Mouse (Mus musculus) thymus, adult 18-20 months (tissue): Measurements from ENCODE around the gene Cpb2.

Experiments
- DNase-seq, 2 experiments: peaks; one replicate each; pipeline ENCODE4 v3.0.0; 2022; ENCODE audit warnings: mixed read lengths in 2 of 2

Gene Cpb2

DNA sequence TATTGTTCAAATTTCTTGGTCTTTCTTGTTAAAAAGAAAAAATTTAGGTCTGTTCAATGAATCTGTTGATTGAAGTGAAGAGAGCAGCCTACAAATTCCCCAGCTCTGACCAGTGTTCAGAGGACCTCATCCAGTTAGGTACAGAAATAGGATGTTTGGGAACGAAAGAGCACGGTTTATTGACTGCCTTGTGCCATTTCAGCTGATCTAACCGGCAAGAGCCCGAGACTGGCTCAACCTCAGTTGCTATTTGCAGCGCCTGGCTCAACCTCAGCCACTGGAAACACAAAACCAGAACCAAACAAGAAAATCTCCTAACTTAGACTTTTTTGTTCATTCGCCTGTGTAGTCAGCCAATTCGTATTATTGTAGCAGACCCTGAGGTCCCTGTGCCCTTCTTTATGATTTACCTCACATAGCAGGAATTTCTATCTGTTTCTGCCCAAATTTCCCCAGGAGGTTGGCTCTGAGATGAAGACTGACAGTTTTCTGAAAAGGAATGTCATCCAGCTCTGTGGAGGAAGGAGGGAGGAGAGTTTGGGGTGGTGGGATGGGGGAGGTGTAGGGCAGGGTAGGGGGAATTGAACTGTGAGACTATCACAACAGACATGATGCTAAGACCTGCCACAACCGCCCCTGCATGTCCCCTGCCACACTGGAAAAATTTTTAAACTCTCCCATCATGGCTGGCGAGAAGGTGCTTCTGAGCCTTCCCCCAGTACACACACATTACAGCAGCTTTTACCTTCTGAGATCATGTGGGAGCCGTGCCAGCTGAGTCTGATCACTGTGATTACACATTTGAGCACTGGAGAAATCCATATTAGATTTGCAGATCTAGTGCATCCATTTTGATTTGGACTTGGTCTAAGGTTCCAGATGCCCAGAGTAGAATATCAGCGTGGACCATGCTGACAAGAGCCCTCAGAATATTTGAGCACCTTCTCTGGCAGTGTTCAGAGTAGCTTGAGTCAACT is 4.2 kb downstream of the Cpb2 start:
- no peak for DNase-seq

DNA sequence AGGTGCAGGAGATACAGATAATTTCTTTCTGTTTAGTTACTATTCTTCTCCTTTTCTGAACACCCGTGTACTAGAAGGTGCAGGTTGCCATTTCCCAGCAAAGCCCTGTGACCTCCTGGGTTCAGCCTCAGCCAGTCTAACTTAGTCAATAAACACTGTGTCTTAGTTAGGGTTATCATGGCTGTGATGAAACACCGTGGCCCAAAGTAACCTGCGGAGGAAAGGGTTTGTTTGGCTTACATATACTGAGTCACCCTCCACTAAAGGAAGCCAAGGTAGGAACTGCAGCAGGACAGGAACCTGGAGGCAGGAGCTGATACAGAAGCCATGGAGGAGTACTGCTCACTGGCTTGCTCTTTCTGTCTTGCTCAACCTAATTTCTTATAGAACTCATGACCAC is 8.3 kb downstream of the Cpb2 start:
- no peak for DNase-seq

DNA sequence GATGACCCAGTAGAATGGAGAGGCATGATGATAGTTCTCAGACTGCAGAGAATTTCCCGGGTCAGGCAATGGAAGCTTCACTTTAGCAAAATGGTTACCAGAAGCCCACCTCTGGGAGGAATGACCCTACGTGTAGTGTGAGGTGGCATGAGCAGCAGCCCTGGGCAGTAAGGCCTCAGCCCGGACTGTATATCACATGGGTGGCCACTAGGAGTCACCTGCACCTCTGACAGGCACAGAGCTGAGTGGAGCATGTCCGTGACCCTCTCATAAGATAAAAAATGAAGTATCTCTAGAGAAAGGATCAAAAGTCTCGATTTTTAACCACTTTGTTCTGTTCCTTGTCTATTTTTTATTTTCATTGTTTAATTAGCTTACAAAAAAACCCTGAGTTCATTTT is 14.4 kb downstream of the Cpb2 start:
- no peak for DNase-seq

DNA sequence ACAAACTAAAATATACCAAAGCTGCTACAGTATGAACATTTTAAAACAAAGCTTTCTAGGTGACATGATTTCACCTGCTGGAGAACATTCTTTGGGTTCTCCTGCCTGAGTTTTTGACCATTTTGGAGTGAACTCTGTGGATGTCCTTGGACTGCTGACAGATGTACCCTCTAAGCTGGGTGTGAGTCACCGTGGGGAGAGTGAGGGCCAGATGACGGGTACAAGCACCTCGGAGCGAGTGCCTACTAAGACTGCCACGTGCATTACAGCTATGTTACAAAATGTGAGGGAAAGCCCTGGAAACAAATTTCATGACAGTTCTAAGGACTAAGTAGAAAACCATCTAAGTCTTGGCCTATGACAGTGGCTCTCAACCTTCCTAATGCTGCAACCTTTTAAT is 27.4 kb downstream of the Cpb2 start:
- no peak for DNase-seq

DNA sequence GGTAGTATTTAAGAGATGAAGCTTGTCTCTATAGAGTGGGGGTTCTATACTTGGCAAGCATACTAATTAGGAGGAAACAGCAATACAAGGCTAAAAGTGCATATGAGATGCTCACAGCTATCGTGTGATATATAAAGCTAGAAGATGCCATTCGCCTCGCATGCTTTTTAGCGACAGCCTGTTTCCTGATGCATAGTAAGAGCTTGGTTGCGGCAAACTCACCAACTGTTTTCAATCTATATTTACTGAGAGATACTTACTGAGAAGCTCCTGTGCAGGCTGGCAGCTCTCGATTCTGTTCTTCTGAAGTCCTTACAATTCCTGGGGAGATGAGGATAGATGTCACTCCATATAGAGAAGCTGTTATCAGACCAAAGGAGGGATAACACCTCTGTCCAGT is 37.6 kb downstream of the Cpb2 start:
- no peak for DNase-seq

DNA sequence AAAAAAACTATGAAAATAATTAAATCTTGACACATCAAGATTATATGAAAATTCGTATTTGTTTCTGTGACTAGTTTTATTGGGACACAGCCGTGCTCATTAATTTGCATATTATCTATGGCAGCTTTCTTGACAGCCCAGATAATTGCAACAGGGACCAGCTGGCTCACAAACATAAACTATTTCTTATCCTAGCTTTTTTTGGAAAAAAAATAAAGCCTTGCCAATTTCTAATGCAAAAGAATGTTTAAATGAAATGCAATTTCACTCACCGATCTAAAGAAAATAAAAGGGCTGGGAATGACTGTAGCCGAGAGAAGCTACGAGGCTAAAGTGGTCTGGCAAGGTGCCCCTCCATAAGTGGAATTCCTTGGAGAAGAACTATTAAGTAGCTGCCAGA is 38.3 kb downstream of the Cpb2 start:
- no peak for DNase-seq

DNA sequence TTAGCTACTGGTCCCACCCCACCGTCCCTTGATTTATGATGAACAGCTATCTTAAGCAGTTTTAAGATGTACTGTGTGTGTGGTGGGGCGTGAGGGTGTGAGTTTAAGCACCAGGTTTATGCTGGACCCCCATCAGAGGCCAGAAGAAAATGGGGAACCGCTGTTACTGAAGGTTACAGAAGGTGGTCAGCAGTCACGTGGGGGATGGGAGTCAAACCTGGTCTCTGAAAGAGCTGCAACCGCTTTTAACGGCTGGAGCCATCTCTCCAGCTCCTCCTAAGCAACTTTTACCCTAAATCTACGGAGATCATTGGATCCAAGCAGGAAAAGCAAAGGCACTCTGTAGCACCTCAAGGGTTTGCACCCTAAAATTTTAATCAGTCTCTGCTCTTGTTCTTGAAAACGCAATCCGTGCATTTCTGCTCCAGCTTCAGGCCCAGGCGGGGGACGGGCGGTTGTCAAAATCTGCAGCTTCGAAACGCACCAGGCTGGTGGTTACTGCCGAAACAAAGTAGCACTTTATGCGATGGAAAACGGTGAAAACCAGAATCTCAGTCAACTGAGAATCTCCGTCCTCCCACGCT is 41.6 kb downstream of the Cpb2 start:
- DNase-seq = no peak

DNA sequence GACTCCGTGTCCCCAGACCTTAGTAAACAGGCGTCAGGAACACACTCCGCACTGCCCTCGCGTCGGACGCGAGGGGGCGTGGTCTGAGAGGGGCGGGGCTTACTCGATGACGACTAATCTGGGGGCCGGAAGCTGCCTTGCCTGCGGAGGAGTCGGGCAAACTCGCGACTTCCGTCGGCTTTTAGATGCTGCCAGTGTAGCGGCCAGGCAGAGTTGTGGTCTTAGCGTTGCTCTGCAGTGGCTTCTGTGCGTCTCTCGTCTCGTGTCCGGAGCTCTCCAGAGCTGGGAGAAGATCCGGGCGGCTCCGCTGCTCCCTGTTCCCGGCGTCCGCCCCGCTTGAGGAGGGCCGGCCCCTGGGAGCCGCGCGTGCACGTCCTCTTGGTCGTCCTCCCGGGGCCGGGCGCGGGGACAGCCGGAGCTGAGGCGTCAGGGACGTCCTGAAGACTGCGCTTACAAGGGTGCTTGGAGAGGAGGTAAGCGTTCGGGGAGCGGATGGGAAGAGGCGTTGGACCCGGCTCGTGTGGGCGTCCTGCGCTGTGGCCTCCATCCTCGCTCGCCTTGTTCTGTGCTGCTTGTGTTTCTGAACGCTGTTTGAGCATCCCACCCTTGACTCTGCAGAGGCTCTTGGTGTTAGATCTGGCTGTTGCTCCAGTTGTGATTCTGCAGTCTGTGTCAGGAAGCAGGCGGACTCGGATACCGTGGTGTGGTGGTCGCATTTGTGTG is 42.3 kb downstream of the Cpb2 start, which contains the start of gene Zc3h13:
TSS of gene Zc3h13 (plus strand) at position 181 of the 723 bp plus-strand sequence.
- peak; percentile 87 to 91 for DNase-seq

DNA sequence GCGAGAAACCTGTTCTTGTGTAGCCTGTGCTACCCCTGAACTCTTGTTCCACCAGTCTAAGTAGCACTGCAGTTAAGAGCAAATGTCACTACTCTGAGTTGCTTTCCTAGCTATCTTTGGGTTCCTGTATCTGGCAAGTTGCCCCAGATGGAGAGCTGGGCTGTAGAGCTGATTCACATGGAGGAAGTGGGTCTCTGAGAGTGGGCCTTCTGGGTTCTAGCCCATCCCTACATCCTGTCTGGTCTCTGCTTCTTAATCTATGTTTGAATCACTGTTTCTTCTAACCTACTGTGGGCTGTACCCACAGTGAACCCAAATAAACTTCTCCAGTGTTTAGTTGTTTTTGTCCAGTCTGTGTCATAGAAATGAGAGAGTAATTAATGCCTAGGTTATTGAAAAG is 59.0 kb downstream of the Cpb2 start:
- DNase-seq = no peak

DNA sequence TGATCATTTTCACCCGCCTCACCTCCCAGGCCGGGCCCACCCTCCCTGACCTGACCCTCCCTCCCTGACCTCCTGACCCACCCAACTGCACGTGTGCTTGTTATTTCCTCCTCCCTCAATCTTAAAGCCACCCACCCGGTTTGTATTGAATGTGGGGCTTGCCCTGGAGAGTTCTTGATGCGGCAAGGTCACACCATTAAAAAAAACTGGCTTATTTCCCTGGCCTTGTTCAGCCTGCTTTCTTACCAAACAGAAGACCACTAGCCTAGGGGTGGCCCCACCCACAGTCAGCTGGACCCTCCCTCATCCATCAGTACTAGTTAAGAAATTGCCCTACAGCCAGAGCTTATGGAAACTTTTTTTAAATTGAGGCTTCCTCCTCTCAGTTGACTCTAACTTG is 61.7 kb downstream of the Cpb2 start:
- no peak for DNase-seq

DNA sequence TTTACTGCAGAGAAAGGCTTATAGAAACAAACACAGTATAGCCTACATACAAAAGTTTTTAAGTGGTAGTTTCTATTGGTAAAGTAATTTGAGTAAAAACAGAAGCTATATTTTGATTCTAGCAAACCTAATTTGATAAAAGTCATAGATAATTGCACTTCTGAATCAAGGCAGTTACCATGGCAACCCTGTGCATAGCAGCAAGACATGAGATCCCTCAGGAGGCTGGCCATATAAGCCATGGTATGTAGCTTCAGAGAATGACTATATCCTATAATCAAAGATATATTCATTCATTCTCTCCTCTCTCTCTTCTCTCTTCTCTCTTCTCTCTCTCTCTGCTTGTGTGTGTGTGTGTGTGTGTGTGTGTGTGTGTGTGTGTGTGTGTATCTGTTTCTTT is 65.8 kb downstream of the Cpb2 start:
- no peak for DNase-seq

DNA sequence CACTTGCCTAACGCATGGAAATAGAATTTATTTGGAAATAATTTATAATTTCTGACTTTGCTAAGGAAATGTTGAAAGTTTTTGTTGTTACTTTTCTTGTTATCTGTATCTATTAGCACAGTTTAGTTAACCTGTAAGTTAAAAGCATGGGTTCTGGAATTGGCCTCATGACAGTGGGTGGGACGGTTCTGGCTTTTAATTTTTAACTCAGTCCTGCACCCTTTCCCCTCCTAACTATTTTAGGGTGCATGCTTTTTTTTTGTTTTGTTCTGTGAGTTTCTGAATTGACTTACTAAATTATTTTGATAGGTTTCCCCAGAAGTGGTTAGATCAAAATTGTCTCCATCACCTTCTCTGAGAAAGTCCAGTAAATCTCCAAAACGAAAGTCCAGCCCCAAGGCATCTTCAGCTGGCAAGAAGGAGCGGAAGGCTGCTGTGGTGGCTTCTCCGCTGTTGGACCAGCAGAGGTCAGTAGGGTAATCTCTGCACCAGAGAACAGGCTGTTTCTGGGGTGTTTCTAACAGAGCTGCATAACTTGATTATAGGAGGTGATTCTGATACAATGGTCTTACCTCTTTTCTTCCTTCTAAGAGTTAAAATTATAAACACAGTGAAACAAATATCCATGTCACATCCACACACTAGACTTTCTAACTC is 67.4 kb downstream of the Cpb2 start:
- DNase-seq = no peak

DNA sequence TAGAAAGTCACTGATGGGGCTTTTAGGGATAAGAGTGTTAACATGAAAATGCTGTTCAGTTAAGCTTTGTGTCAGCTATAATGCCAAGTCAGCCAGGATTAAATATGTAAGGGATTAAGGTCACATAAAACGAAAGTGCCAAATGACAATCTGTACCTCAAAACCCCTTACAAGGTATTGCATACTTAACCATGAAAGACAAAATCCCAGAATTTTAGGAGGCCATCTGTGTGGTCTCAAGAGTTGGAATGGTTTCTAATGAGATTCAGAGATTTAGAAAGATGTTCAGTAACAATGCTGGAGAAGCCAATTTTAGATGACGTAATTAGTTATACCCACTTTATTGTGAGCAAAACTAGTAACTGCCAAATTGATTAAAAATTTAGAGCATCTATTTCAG is 72.4 kb downstream of the Cpb2 start:
- no peak for DNase-seq

DNA sequence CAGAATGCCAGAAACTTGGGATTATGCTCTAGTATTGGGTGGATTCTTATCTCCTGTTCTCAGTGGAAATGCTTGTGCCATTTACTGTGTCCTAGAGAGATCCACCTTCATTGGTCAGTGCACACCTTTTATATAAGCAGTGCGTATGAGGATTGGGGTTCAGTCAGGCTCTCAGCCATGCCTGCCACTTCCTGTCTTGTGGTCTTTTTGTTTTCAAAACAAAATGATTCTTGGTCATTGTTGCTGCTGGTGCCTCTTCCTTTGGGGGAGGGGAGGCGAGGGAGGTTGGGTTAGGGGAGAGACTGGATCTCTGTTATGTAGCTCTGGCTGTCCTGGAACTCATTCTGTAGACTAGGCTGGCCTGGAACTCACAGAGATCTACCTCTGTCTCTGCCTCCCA is 76.6 kb downstream of the Cpb2 start:
- no peak for DNase-seq

DNA sequence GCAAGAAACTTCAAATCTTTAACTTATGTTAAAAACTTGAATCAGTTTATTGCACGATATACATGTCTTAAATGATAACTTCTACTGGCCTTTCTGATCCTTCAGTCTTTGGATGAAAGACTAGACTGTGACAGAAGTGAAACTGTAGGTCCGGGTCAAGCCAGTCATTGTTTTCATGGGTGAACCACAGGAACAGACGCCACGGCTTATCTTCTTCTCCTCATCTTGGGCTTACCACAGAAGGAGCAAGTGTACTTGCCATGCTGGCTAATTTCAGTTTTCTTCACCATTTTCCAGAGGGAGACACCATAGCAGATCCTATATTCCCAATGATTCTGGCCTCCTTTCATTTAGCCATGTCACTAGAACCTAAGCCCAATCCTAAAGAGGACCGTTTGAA is 78.2 kb downstream of the Cpb2 start:
- no peak for DNase-seq

DNA sequence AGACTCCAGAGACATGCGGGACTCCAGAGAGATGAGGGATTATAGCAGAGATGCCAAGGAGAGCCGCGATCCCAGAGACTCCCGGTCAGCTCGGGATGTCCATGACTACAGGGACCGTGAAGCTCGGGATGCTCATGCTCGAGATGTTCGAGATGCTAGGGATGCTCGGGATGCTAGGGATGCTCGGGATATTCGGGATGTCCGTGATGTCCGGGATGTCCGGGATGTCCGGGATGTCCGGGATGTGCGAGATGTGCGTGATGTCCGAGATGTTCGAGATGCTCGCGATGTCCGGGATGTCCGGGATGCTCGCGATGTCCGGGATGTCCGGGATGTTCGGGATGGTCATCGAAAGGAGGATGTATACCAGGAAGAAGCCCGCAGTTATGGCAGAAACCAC is 81.3 kb downstream of the Cpb2 start:
- DNase-seq = no peak

DNA sequence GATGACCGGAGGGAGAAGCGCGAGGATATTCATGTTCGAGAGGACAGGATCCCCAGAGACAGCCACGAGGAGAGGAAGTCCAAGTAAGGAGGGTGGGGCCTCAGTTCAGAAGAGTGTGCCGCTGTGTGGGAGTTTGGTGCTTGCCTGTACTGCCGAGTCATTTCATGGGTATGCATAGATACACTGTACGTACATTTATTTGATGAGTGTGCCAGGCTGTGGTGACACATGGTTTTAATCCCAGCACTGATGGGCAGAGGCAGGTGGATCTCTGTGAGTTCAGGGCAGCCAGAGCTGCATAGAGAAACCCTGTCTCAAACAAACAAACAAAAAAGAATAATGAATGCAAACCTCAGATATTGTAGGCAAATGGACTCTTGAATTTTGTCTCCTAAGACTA is 86.0 kb downstream of the Cpb2 start:
- DNase-seq = no peak

DNA sequence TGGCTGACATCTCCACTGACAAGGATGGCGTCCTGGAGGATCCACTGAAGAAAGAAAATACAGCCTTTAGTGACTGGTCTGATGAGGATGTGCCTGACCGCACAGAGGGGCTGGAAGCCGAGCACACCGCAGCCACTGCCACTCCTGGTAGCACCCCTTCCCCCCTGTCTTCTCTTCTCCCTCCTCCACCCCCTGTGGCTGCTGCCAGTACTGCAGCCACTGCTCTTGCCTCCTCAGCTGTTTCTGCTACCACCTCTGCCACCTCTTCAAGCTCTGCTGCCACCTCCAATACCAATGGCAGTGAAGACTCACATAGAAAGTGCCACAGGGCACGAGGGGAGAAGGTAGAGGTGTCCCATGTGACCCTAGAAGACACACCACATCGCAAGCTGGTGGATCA is 88.5 kb downstream of the Cpb2 start:
- DNase-seq = no peak
